Mouse (Mus musculus) liver, embryonic 14.5 days (tissue): ENCODE measurements around the gene Cacnb4.

Source experiments
- CTCF ChIP-seq: IDR thresholded peaks from 2 replicates; pipeline ENCODE4 v1.5.1; 2016; ENCODE audit warnings: antibody characterized with exemption, low read depth, control low read depth
- EP300 ChIP-seq: IDR thresholded peaks from 2 replicates; pipeline ENCODE4 v1.6.1; 2016; ENCODE audit warnings: antibody characterized with exemption, low read depth

DNA sequence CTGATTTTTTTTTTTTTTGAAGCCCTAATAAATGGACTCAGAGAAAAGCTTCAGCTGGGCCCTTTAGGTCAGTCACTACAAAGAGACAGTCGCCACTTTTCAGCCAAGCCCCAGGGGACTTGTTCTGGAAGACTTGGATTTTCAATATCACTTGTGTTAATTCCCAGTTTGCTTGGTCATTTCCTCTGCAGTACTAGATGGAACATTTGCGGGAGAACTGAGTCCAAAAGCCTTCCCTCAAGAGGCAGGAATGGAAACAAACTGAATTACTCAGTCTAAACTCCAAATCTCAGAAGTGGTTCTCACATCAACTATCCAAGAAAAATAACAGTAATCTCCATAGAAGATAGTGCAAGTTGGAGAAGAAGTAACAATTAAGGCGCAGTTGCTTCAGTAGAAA lies 109.2 kb downstream of the Cacnb4 start:
- no peak for TF ChIP-seq CTCF
- no peak for TF ChIP-seq EP300
